Mouse (Mus musculus) E14TG2a.4 (cell line): Measurements from ENCODE around the gene Mt2.

ENCODE experiments used
- CTCF ChIP-seq: conservative IDR thresholded peaks from 2 replicates; pipeline ENCODE4 v1.5.1; 2014; ENCODE audit warnings: low read length
- POU5F1 ChIP-seq: IDR thresholded peaks from 2 replicates; pipeline ENCODE4 v1.6.1; 2014; ENCODE audit warnings: low read length, borderline replicate concordance

GRCm38 (mm10) chr8:94167244-94167643, 5.2 kb upstream of the Mt2 start:
- peak; percentile 98 for TF ChIP-seq CTCF
- no peak for TF ChIP-seq POU5F1
